ENCODE assay signal across 14 mouse cellular contexts in the genomic region with DNA sequence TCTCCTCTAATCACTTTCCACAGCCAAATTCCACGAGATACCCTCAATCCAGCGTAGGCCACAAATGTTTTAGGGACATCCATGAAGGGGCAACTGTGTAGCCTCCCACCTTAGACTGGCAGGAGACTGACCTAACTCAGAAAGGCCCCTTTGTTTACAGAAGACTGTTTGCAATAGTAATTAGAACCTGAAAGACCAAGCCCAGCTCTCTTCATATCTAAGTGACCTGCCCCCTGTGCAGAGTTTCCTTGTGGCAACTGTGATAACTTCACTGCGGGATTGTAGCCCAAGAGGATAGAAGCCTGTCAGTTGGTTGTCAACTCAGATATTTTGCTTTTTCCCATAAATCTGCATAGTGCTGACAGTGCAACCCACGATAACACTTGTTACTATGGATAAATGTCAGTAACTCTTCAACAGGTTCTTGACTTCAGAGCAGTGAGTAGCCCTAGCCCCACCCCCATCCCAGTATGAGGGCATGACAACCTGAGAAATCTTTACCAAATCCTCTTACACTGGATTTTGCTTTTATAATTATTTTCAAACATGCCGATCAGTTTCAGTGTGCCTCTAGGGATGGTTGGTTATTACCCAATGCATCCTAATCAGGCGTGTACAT.
DNase-seq lines count a peak whose midpoint lies in the region; ATAC-seq and TF ChIP-seq lines count a peak whose summit lies in the region.
"Had no signal": no experiment of that assay in that cellular context is flagged by ENCODE, and none has a peak within 500 bp of the region (broad histone marks: within the 10 kb centered on the region; RNA-seq: fewer than 3 reads in every experiment).

No protein-coding gene starts in this region.

- H3K4me2 ChIP-seq in intestine, embryonic 14.5 days (ENCODE audit: low read length) = no peak overlapping the region
- H3K4me2 ChIP-seq in intestine, embryonic 16.5 days (ENCODE audit: low read depth, low read length) = no peak overlapping the region
- no peak overlapping the region for H3K4me2 ChIP-seq in hindbrain, postnatal 0 days (ENCODE audit: low read depth, low read length)
- H3K4me2 ChIP-seq in neural tube, embryonic 14.5 days (ENCODE audit: low read depth, low read length) = no peak overlapping the region
- H3K4me2 ChIP-seq: heart, embryonic 11.5 days; liver, embryonic 13.5 days had no signal

- H3K4me3 ChIP-seq in intestine, embryonic 14.5 days (ENCODE audit: low read depth, low read length) = no peak overlapping the region
- H3K4me3 ChIP-seq in intestine, embryonic 16.5 days (ENCODE audit: low read length) = no peak overlapping the region
- no peak overlapping the region for H3K4me3 ChIP-seq in hindbrain, embryonic 10.5 days
- no peak overlapping the region for H3K4me3 ChIP-seq in hindbrain, postnatal 0 days (ENCODE audit: low read length)
- H3K4me3 ChIP-seq in neural tube, embryonic 14.5 days (ENCODE audit: low read depth, low read length) = no peak overlapping the region
- H3K4me3 ChIP-seq: left cerebral cortex, adult 2 months; liver, embryonic 13.5 days; myocyte had no signal

- no peaks in the 10 kb centered on the region for H3K9me3 ChIP-seq in intestine, embryonic 14.5 days (ENCODE audit: control insufficient read depth, low read length)
- H3K9me3 ChIP-seq in intestine, embryonic 16.5 days (ENCODE audit: control insufficient read depth, low read length) = no peaks in the 10 kb centered on the region
- H3K9me3 ChIP-seq in hindbrain, embryonic 10.5 days = no peaks in the 10 kb centered on the region
- no peaks in the 10 kb centered on the region for H3K9me3 ChIP-seq in hindbrain, postnatal 0 days (ENCODE audit: low read length)
- no peaks in the 10 kb centered on the region for H3K9me3 ChIP-seq in neural tube, embryonic 14.5 days (ENCODE audit: control insufficient read depth, low read length)
- H3K9me3 ChIP-seq: liver, embryonic 13.5 days had no signal

- peaks cover 4% of the 10 kb centered on the region for H3K36me3 ChIP-seq in intestine, embryonic 14.5 days (ENCODE audit: control insufficient read depth, insufficient read depth, low read length)
- no peaks in the 10 kb centered on the region for H3K36me3 ChIP-seq in intestine, embryonic 16.5 days (ENCODE audit: control insufficient read depth, insufficient read depth, low read length)
- H3K36me3 ChIP-seq in hindbrain, embryonic 10.5 days = peaks cover 13% of the 10 kb centered on the region
- H3K36me3 ChIP-seq in hindbrain, postnatal 0 days (ENCODE audit: insufficient read depth, low read length) = no peaks in the 10 kb centered on the region
- H3K36me3 ChIP-seq in neural tube, embryonic 14.5 days (ENCODE audit: control insufficient read depth, insufficient read depth, low read length) = no peaks in the 10 kb centered on the region
- H3K36me3 ChIP-seq: liver, embryonic 13.5 days had no signal

- H3K4me1 ChIP-seq in intestine, embryonic 14.5 days (replicated peaks; ENCODE audit: control insufficient read depth, insufficient read depth, low read length) = no peaks in the 10 kb centered on the region
- H3K4me1 ChIP-seq in intestine, embryonic 16.5 days (ENCODE audit: control insufficient read depth, insufficient read depth, low read length) = no peaks in the 10 kb centered on the region
- H3K4me1 ChIP-seq in hindbrain, embryonic 10.5 days (replicated peaks) = peaks cover 36% of the 10 kb centered on the region
- 0 out of 2 replicates have a peak, but pooled peaks cover 5% of the 10 kb centered on the region for H3K4me1 ChIP-seq in hindbrain, postnatal 0 days (ENCODE audit: insufficient read depth, low read length)
- H3K4me1 ChIP-seq in neural tube, embryonic 14.5 days (ENCODE audit: control insufficient read depth, insufficient read depth, low read length) = peaks cover 5% of the 10 kb centered on the region; the same call in 1 of the 2 replicates
- H3K4me1 ChIP-seq: liver, embryonic 13.5 days had no signal

- TF ChIP-seq CTCF in hindbrain, postnatal 0 days (IDR thresholded peaks at IDR 0.05; ENCODE audit: low read depth) = no peak

- WGBS in intestine, embryonic 14.5 days = 64% methylated on average over 6 of the region's 6 CpGs
- WGBS in intestine, embryonic 16.5 days = 61% methylated on average over 6 of the region's 6 CpGs
- 52% methylated on average over 6 of the region's 6 CpGs for WGBS in hindbrain, embryonic 10.5 days
- 52% methylated on average over 6 of the region's 6 CpGs for WGBS in hindbrain, postnatal 0 days
- WGBS in neural tube, embryonic 14.5 days = 55% methylated on average over 6 of the region's 6 CpGs

- DNase-seq in intestine, embryonic 14.5 days (ENCODE audit: low spot score) = no peak
- DNase-seq in hindbrain, embryonic 10.5 days (ENCODE audit: low spot score) = peak; percentile 11
- no peak for DNase-seq in hindbrain, postnatal 0 days (ENCODE audit: low spot score)
- no peak for DNase-seq in cerebellum, adult 9-11 months
- no peak for DNase-seq in layer of hippocampus, adult 9-10 months (ENCODE audit: low spot score)
- DNase-seq: cerebellum, adult 18-20 months; gastrocnemius, postnatal 14 days; liver, embryonic 13.5 days; thymus, postnatal 25 days had no signal

- H3K9ac ChIP-seq in intestine, embryonic 14.5 days (ENCODE audit: low read length) = no peak overlapping the region
- H3K9ac ChIP-seq in intestine, embryonic 16.5 days (ENCODE audit: low read depth, low read length) = no peak overlapping the region
- no peak overlapping the region for H3K9ac ChIP-seq in hindbrain, postnatal 0 days (replicated peaks; ENCODE audit: low read length)
- no peak overlapping the region for H3K9ac ChIP-seq in neural tube, embryonic 14.5 days (replicated peaks; ENCODE audit: low read depth, low read length)
- H3K9ac ChIP-seq: liver, embryonic 13.5 days had no signal

- H3K27me3 ChIP-seq in intestine, embryonic 14.5 days (replicated peaks; ENCODE audit: control insufficient read depth, insufficient read depth, low read length) = no peaks in the 10 kb centered on the region
- H3K27me3 ChIP-seq in intestine, embryonic 16.5 days (replicated peaks; ENCODE audit: control insufficient read depth, insufficient read depth, low read length) = no peaks in the 10 kb centered on the region
- H3K27me3 ChIP-seq in hindbrain, embryonic 10.5 days (ENCODE audit: insufficient read depth, poor library complexity, severe bottlenecking) = no peaks in the 10 kb centered on the region
- H3K27me3 ChIP-seq in hindbrain, postnatal 0 days (ENCODE audit: insufficient read depth, low read length) = no peaks in the 10 kb centered on the region
- H3K27me3 ChIP-seq in neural tube, embryonic 14.5 days (ENCODE audit: control insufficient read depth, insufficient read depth, low read length) = no peaks in the 10 kb centered on the region
- H3K27me3 ChIP-seq: liver, embryonic 13.5 days had no signal

- no peak overlapping the region for H3K27ac ChIP-seq in intestine, embryonic 14.5 days (ENCODE audit: low read depth)
- H3K27ac ChIP-seq in intestine, embryonic 16.5 days (ENCODE audit: low read length) = no peak overlapping the region
- H3K27ac ChIP-seq in hindbrain, embryonic 10.5 days = no peak overlapping the region
- no peak overlapping the region for H3K27ac ChIP-seq in hindbrain, postnatal 0 days
- no peak overlapping the region for H3K27ac ChIP-seq in neural tube, embryonic 14.5 days (ENCODE audit: low read depth, low read length)
- H3K27ac ChIP-seq: left cerebral cortex, adult 2 months; liver, embryonic 13.5 days had no signal

- ATAC-seq in intestine, embryonic 14.5 days (replicated peaks; ENCODE audit: low FRiP score, low TSS enrichment, low read depth) = 0 out of 2 replicates have a peak, but pooled peaks have one; percentile 47
- ATAC-seq in intestine, embryonic 16.5 days = no peak; the same call in 1 of the 2 replicates
- ATAC-seq in hindbrain, postnatal 0 days = 0 out of 2 replicates have a peak, but pooled peaks have one; percentile 42
- ATAC-seq in neural tube, embryonic 14.5 days (ENCODE audit: low read depth) = peak; percentile 36; the same call in 1 of the 2 replicates
